Mouse (Mus musculus) megakaryocyte, embryonic 14.5 days (primary cell): ENCODE data around the gene Akip1.

Source experiments
- FLI1 ChIP-seq: IDR thresholded peaks from 2 replicates; pipeline ENCODE4 v1.6.1; 2012; ENCODE audit warnings: low read length, inconsistent platforms, mixed read lengths
- GATA1 ChIP-seq: IDR thresholded peaks from 3 replicates; pipeline ENCODE4 v1.6.1; 2012; ENCODE audit warnings: mixed read lengths, low read length, inconsistent platforms, borderline replicate concordance

- TF ChIP-seq GATA1: no peak
- TF ChIP-seq FLI1: no peak
Observed at GRCm38 (mm10) chr7:109671581-109672471, 31.7 kb upstream of the Akip1 start.
